Mouse (Mus musculus): ENCODE results near the gene Gpr176. TPM values are rescaled to one million over a fixed set of nuclear protein-coding genes. Genes with fewer than 3 reads are reported as not detected.
A peak's percentile ranks its signal among the peaks of the same experiment; 100 is the strongest.

The Gpr176 gene
- polyA plus RNA-seq, 1 experiment from 2014 or later = 0.53 TPM

DNA sequence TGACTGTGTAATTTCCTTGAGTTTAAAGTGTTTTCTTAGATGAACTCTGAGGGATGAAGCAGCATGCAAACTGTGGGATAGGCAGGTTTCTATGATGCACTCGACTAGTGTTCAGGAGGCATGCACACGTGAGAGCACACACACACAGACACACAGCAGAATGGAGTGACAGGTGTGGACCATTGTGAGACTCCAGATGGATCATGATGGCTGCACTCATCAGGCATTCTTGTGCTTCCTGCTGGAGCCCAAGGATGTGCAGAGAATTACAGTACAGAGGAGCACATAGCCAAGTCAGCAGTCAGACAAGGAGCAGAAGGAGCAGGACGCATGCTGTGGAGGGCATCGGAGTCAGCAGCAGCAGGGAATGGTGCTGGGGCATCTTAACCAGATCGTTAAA is 31.1 kb upstream of the Gpr176 start:
- no peaks in the 10 kb centered on the region for H3K27me3 ChIP-seq (ENCODE audit: control insufficient read depth, insufficient read depth, low read length)
- no peak overlapping the region for H3K9ac ChIP-seq (ENCODE audit: low read length)
- peaks cover 8% of the 10 kb centered on the region for H3K36me3 ChIP-seq (ENCODE audit: control insufficient read depth, insufficient read depth)
- H3K4me2 ChIP-seq (ENCODE audit: low read depth, low read length) = no peak overlapping the region
- WGBS = 83% methylated on average over 5 of the region's 5 CpGs
- no peak overlapping the region for H3K27ac ChIP-seq (ENCODE audit: low read length)
- no peak overlapping the region for H3K4me3 ChIP-seq (ENCODE audit: low read length)
- no peak for ATAC-seq (replicated peaks; ENCODE audit: extremely low read depth, insufficient read depth, low FRiP score)
- no peaks in the 10 kb centered on the region for H3K4me1 ChIP-seq (ENCODE audit: control insufficient read depth, insufficient read depth, low read length)
- no peaks in the 10 kb centered on the region for H3K9me3 ChIP-seq (replicated peaks; ENCODE audit: control insufficient read depth, low read length)

DNA sequence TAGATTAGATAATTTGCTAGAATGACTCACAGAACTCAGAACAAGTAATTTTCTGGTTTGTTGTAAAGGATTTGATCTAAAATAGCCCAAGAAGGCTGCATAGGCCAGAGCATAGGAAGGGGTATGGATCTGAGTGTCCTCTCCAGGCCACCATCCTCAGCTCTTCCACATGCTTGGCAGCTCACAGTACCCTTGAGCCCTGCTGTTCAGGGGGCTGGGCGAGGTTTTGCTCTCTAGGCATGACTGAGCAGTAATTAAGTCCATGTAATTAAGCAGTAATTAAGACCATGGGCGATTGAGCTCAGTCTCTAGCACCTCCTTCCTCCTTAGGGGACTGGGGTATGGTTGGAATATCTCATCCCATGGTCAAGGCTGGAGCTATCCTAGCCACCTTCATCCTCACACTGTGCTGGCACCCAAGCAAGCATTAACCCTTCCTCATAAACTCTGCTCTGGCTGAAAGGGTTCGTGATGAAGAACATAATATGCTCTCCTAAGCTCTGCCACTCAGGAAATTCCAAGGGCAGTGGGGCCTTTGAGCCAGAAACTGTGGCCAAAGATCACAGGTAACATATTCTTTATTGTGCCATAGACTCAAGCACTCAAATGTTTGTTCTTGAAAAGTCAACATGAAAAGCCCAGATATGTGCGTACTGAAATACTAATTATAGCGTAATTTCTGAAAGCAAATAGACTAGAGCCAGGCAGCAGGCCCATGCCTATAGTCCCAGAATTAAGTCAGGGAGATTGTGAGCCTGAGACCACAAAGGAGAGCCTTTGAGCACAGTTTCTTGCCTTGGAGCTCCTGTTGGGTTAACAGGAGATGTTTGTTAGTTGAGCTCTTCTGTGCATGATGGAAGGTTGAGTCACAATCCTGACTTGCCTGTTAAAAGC is 28.9 kb upstream of the Gpr176 start:
- H3K4me1 ChIP-seq (ENCODE audit: control insufficient read depth, insufficient read depth, low read length) = no peaks in the 10 kb centered on the region
- no peak overlapping the region for H3K4me3 ChIP-seq (ENCODE audit: low read length)
- no peak overlapping the region for H3K4me2 ChIP-seq (ENCODE audit: low read depth, low read length)
- no peak overlapping the region for H3K9ac ChIP-seq (ENCODE audit: low read length)
- peaks cover 2% of the 10 kb centered on the region; the same call in 1 of the 2 replicates for H3K36me3 ChIP-seq (ENCODE audit: control insufficient read depth, insufficient read depth)
- ATAC-seq (replicated peaks; ENCODE audit: extremely low read depth, insufficient read depth, low FRiP score) = no peak
- H3K27me3 ChIP-seq (ENCODE audit: control insufficient read depth, insufficient read depth, low read length) = no peaks in the 10 kb centered on the region
- 83% methylated on average over 5 of the region's 5 CpGs for WGBS
- H3K9me3 ChIP-seq (replicated peaks; ENCODE audit: control insufficient read depth, low read length) = no peaks in the 10 kb centered on the region
- no peak overlapping the region for H3K27ac ChIP-seq (ENCODE audit: low read length)

DNA sequence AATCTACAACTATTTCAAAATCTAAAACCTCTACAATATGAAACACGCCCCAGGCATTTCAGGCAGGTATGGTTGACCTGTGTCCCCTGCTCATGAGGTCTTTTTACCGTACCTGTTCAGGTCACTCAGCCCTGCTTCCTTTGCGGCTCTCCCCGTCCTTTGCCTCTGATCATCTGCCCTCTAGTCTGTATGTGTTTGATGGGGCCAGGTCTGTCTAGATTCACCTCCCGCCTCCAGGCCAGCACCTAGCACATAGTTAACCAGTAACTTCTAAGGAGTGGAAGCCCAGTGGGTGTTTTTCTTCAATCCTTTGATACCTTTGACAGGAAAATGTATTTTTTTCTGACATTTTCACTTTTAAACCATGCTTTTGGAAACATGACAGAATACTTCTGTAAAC is 26.5 kb upstream of the Gpr176 start:
- Histone ChIP-seq H3K9me3 (replicated peaks; ENCODE audit: control insufficient read depth, low read length) (no peaks in the 10 kb centered on the region), H3K36me3 (ENCODE audit: control insufficient read depth, insufficient read depth) (peaks cover 2% of the 10 kb centered on the region; the same call in 1 of the 2 replicates), H3K4me3 (ENCODE audit: low read length) (no peak overlapping the region), H3K27ac (ENCODE audit: low read length) (no peak overlapping the region), H3K9ac (ENCODE audit: low read length) (no peak overlapping the region), H3K4me2 (ENCODE audit: low read depth, low read length) (no peak overlapping the region), H3K4me1 (ENCODE audit: control insufficient read depth, insufficient read depth, low read length) (no peaks in the 10 kb centered on the region), H3K27me3 (ENCODE audit: control insufficient read depth, insufficient read depth, low read length) (no peaks in the 10 kb centered on the region)
- no peak for ATAC-seq (replicated peaks; ENCODE audit: extremely low read depth, insufficient read depth, low FRiP score)
- 88% methylated on average over 5 of the region's 5 CpGs for WGBS

DNA sequence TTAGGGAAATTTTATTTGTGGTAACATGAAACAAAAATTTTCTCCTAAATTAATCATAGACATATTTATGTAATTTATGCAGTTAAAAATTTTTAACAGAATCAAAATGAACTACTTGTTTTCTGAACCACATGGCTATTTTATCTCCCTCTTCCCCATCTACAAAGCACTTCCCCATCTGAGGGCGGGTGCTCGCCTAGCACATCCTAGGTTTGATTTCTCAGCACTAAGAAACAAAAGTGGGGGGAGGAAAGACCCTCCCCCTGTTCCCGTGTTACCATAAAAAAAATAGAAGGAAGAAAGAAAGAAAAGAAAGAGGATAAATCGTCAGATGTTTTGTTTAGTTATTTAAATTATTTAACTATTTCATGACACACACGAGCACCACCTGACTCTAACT is 18.0 kb upstream of the Gpr176 start:
- no peak for ATAC-seq (replicated peaks; ENCODE audit: extremely low read depth, insufficient read depth, low FRiP score)
- no peaks in the 10 kb centered on the region for H3K9me3 ChIP-seq (replicated peaks; ENCODE audit: control insufficient read depth, low read length)
- peaks cover 15% of the 10 kb centered on the region for H3K4me1 ChIP-seq (ENCODE audit: control insufficient read depth, insufficient read depth, low read length)
- no peak overlapping the region for H3K27ac ChIP-seq (ENCODE audit: low read length)
- H3K9ac ChIP-seq (ENCODE audit: low read length) = no peak overlapping the region
- H3K4me2 ChIP-seq (ENCODE audit: low read depth, low read length) = no peak overlapping the region
- H3K27me3 ChIP-seq (ENCODE audit: control insufficient read depth, insufficient read depth, low read length) = no peaks in the 10 kb centered on the region
- 66% methylated on average over 5 of the region's 5 CpGs for WGBS
- H3K36me3 ChIP-seq (ENCODE audit: control insufficient read depth, insufficient read depth) = no peaks in the 10 kb centered on the region
- no peak overlapping the region for H3K4me3 ChIP-seq (ENCODE audit: low read length)

DNA sequence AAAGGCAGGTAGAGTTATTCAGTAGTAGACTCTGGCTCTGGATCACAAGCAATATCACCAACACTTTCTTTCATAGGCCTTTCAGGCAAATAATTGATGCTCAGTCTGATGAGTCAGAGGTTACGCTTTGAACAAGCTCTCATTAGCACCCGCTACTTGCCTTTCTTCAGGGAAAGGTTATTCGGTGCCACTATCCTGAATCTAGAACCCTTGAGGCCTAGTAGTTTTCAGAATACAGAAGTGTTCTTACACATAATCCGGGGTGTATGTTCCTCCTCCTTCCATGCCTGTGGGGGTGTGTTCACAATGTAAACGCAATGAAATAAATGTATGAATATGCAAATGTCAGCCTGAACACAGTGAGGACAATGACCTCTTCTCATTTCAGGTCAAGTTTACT is 16.9 kb upstream of the Gpr176 start:
- Histone ChIP-seq H3K4me1 (ENCODE audit: control insufficient read depth, insufficient read depth, low read length) (peaks cover 15% of the 10 kb centered on the region), H3K4me2 (ENCODE audit: low read depth, low read length) (peak overlapping the region; percentile 84), H3K4me3 (ENCODE audit: low read length) (no peak overlapping the region), H3K36me3 (ENCODE audit: control insufficient read depth, insufficient read depth) (no peaks in the 10 kb centered on the region), H3K9ac (ENCODE audit: low read length) (no peak overlapping the region), H3K27me3 (ENCODE audit: control insufficient read depth, insufficient read depth, low read length) (no peaks in the 10 kb centered on the region), H3K9me3 (replicated peaks; ENCODE audit: control insufficient read depth, low read length) (no peaks in the 10 kb centered on the region), H3K27ac (ENCODE audit: low read length) (no peak overlapping the region)
- no peak for ATAC-seq (replicated peaks; ENCODE audit: extremely low read depth, insufficient read depth, low FRiP score)
- 84% methylated on average over 5 of the region's 5 CpGs for WGBS

DNA sequence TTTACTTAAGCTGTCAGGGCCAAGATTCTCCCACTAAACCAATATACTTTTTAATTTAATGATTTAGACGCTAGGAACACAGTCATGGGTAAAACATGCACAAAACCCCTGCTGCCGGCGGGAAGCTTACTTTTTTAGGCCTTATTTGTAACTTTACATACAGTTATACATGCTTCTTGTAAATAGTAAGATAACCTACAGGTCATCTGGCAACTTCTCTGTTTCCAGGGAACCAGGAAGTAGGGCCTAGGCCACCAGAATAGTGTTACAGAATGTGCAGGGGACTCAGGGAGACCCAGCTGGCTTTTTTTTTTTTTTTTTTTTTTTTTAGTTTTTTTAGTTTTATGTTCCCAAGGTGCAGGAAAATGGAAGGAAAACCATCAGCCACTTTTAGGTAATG is 16.4 kb upstream of the Gpr176 start:
- Histone ChIP-seq H3K4me2 (ENCODE audit: low read depth, low read length) (peak overlapping the region; percentile 84), H3K4me1 (ENCODE audit: control insufficient read depth, insufficient read depth, low read length) (peaks cover 15% of the 10 kb centered on the region), H3K27ac (ENCODE audit: low read length) (peak overlapping the region; percentile 48), H3K9me3 (replicated peaks; ENCODE audit: control insufficient read depth, low read length) (no peaks in the 10 kb centered on the region), H3K27me3 (ENCODE audit: control insufficient read depth, insufficient read depth, low read length) (no peaks in the 10 kb centered on the region), H3K4me3 (ENCODE audit: low read length) (peak overlapping the region; percentile 85), H3K9ac (ENCODE audit: low read length) (peak overlapping the region; percentile 90), H3K36me3 (ENCODE audit: control insufficient read depth, insufficient read depth) (no peaks in the 10 kb centered on the region)
- ATAC-seq (replicated peaks; ENCODE audit: extremely low read depth, insufficient read depth, low FRiP score) = no peak
- 48% methylated on average over 3 of the region's 3 CpGs for WGBS

DNA sequence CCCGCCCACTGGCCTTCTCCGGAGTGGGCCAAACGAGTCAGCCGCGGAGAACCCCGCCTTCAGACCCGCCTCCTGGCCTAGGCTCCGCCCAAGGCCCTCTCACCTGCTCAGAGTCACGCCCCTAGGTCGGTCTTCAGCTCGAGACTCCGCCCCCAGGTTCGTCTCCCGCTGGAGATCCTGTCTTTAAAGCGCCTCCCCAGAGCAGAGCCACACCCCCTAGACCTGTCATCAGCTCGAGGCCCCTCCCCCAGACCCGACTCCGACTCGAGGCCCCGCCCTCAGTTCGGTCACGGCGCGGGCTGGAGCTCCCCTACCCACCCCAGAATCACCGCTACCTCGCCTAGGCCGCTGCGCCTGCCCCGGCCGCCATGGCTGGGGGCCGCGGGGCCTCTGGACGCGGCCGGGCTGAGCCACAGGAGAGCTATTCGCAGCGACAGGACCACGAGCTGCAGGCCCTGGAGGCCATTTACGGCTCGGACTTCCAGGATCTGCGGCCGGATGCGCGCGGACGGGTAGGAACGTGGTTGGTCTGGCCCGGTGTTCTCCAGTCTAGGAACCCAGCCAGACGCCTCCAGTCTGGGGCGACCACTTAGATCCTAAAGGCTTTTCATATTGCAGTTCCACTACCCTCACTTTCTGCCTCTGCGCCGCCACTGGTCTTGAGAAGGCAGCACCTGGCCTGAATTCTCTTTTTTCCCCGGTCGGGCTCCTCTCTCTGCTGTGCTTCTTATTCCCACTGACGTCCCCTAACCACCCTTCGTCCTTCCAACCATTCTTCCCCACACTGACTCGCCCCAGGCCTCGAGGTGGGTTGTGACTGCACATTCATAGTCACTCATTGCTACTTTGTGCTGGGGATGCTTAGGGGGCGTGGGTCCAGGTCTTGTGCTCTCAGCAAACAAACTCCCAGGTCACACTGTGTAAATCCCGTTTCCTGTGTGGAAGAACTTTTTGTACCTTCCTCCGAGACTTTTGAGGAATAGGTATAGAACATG is 15.4 kb upstream of the Gpr176 start, which contains the start of gene Eif2ak4:
TSS of gene Eif2ak4 (plus strand) at position 278 of the 995 bp plus-strand sequence.
- Histone ChIP-seq H3K36me3 (ENCODE audit: control insufficient read depth, insufficient read depth) (no peaks in the 10 kb centered on the region), H3K4me3 (ENCODE audit: low read length) (peak within 1 kb of the TSS; percentile 85), H3K4me2 (ENCODE audit: low read depth, low read length) (peak within 1 kb of the TSS; percentile 84), H3K27ac (ENCODE audit: low read length) (peak within 1 kb of the TSS; percentile 93), H3K4me1 (ENCODE audit: control insufficient read depth, insufficient read depth, low read length) (peaks cover 15% of the 10 kb centered on the region), H3K9ac (ENCODE audit: low read length) (peak within 1 kb of the TSS; percentile 90), H3K9me3 (replicated peaks; ENCODE audit: control insufficient read depth, low read length) (no peaks in the 10 kb centered on the region), H3K27me3 (ENCODE audit: control insufficient read depth, insufficient read depth, low read length) (no peaks in the 10 kb centered on the region)
- WGBS = under 1% methylated on average over 61 of the region's 61 CpGs
- peak; percentile 100 for ATAC-seq (replicated peaks; ENCODE audit: extremely low read depth, insufficient read depth, low FRiP score)

DNA sequence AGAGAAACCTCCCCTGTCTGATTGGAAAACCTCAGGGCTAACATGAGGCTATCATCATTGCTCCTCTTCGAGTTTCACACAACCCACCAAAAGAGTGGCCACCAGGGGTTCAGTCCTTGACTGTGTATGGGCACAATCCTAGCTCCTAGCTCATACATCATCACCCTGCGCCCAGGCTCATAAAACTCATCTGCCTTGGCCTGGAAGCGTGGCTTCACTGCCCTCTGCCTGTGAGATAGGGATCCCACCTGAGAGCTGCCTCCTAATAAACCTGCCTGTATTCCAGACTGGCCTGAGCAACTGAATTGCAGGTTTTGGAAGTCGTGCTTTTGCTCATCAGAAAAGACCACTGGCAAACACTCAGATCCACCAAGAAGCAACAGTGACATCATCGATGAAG is 10.2 kb upstream of the Gpr176 start:
- Histone ChIP-seq H3K27ac (ENCODE audit: low read length) (no peak overlapping the region), H3K9me3 (replicated peaks; ENCODE audit: control insufficient read depth, low read length) (no peaks in the 10 kb centered on the region), H3K4me3 (ENCODE audit: low read length) (no peak overlapping the region), H3K4me1 (ENCODE audit: control insufficient read depth, insufficient read depth, low read length) (no peaks in the 10 kb centered on the region), H3K27me3 (ENCODE audit: control insufficient read depth, insufficient read depth, low read length) (no peaks in the 10 kb centered on the region), H3K36me3 (ENCODE audit: control insufficient read depth, insufficient read depth) (no peaks in the 10 kb centered on the region), H3K4me2 (ENCODE audit: low read depth, low read length) (no peak overlapping the region), H3K9ac (ENCODE audit: low read length) (no peak overlapping the region)
- WGBS = 73% methylated on average over 5 of the region's 5 CpGs
- no peak for ATAC-seq (replicated peaks; ENCODE audit: extremely low read depth, insufficient read depth, low FRiP score)

All from heart, embryonic 16.5 days (tissue).